Mouse (Mus musculus) urinary bladder, adult 18-20 months (tissue): Measurements from ENCODE around the gene Dmrtb1.

Source experiments
- DNase-seq, 2 experiments: peaks; one replicate each; pipeline ENCODE4 v3.0.0; 2022; ENCODE audit warnings: low spot score in 2 of 2, mixed read lengths in 2 of 2

Gene Dmrtb1

DNA sequence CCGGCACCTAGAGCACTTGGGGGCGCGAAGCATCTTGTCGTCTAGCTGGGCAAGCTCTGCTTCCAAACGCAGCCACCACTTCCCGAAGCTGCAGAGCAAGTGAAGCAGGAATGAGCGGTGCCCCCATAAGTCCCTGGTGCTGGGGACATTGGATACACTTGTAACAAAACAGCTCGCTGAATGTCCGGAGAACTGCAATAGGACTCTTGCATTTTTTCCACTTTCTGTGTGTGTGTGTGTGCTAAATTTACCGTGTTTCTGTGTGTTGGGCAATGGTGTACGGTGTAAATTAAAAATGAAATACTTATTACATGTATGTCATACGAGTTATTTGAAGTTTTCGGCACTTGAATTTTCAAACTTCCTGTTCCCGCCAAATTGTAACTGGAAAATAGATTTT, at the start of gene Dmrtb1:
Dmrtb1 (minus strand) TSS at position 101 of the 400 bp plus-strand sequence.
- DNase-seq = no peak

DNA sequence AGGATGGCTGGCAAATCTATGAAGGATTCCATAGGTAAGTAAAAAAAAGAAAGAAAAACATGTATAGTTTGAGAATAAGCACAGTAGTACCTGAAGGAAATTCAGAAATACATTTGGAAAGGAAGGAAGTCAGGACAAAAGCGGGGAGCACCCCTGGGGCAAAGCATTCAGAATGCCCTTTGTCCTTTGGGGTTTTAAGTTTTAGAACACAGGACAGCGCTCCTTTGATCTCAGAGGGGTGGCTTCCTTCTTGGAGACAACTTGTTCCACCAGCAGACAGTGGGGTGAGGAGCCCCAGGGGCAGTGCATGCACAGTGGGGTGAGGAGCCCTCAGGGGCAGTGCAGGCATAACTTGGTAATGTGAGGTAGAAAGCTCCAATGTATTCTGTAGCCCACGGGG, 49.6 kb upstream of the Dmrtb1 start:
- DNase-seq = no peak

DNA sequence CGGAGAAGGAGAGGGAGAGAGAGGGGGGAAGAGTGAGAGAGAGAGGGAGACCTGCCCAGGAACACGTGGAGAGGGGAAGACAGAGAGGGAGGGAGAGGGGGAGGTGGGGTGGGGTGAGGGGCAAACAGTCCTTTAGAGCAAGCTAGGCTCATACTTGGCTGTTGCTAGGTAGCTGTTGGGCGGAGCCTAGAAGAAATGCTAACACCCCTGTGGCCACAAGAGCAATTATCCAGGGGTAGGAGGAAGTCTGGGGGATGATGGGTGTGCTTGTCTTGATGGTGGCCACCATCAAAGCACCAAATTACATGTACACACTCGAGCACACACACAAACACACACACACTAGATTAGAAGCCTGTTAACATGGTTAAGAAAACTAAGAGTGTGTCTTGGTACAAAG, 48.6 kb upstream of the Dmrtb1 start:
- no peak for DNase-seq

DNA sequence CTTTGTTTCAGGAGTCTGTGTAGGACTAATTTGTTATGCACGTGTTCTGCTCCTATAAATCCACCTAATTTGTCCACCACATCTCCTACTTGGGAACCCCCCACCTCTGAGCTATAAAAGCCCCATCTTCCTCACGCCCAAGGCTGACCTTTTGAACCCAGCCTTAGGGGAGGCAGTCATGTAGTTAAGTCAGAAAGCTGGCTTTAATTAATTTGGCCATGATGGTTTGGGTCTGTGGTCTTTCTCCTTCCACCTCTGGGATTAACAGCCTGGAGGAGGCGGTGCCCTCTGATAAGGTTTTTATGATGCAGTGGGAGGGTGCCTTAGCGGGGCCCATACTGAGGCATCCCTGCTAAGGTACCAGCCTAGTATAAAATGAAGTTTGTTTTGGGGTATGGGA, 48.2 kb upstream of the Dmrtb1 start:
- DNase-seq = no peak

DNA sequence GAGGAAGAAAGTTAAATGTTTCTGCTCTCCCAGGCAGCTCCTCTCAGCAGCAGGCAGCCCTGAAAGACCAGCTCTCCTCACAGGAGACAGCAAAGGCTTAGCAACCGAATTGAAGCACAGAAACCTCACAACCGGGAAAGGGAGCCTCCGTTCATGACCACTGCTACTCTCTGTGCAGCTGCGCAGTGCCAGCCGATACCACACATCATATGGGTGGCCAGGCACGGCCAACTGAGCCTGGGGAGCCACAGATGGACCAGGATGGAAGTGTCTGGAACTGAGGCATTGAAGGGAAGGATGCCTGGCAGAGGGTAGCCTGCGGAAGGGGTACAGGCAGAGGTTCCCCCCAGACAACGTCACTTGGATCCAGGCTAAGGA, 47.0 kb upstream of the Dmrtb1 start:
- DNase-seq = no peak

DNA sequence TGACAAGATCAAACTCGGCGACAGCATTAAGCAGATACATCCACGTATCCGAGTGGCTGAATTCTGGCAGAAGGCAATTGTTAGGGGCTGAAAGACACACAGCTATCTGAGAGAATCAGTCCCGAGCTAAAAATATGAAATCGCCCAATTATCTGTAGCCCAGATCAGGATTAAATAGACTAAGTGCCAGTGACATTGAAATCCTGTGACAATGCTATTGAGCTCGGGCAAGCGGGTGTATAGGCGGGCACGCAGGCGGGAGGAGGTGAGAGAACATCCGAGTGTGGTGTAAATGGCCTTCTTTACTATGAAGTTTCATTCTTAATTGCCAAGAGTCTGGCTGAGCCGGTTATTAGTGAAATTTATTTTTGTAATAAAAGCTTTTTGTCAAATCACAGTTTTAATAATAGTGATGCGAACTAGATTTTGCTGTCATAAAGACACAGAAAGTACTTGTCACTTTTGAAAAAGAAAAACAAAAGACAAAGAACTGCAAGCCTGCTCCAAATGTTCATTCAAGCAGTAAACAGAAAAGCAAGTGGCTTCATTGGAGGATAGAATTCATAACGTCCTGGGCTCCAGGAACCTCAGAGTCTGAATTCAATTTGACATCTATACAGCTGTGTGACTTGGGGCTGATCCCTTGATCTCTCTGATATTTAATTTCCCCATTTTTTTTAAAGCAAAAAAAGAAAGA, 46.5 kb upstream of the Dmrtb1 start:
- no peak for DNase-seq

DNA sequence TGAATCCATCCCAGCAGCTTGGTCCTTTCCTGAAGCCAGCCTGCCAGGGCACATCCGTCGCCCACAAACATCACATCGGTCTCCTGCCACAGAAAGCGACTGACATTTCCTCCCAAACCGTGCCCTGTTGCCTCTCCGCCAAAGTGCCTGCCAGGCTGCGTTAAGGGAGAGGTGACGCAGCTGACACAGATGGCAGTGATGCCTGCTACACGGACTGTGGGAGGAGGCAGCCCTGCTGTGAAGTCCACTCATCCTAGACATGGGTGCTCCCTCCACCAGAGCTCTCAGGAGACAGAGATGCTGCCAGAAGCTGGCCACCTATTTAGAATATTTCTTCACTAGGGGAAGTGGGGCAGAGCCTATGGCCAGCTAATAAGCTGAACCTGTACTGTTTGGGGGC, 41.4 kb upstream of the Dmrtb1 start:
- DNase-seq = no peak

DNA sequence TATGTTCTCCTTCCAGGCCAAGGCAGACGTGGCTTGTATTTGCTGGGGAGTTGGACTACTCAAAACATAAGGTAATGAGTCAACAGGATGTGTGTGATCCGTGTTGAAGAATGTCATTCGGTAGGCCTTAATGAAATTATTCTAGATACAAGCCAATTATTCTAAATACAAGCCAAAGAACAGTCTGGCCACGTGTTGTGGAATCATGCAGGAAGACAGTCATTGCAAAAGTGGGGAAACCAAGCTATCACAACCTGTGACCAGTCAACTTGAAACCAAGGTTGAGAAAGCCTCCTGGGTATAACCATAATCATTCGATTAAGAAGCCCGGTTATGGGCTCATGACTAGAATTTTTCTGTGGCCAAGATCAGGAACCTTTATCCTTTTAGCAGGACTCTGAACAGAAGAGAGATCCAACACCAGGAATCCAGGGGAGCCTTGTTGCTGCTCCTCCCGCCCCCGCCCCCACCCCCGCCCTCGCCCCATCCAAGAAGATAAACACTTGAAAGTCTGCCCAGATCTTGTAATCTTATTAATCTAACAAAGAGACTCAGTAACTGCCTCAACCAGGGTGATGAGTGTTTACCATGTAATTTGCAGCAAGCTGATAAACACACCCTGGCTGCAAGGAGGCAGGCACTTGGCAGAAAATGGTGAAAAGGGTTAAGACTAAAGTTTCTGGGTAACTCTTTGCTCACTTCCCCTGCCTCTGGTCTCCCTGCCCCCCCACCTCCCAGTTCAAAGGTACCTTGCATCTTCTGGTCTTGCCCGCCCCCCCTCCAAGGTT, 36.2 kb upstream of the Dmrtb1 start:
- DNase-seq = no peak

DNA sequence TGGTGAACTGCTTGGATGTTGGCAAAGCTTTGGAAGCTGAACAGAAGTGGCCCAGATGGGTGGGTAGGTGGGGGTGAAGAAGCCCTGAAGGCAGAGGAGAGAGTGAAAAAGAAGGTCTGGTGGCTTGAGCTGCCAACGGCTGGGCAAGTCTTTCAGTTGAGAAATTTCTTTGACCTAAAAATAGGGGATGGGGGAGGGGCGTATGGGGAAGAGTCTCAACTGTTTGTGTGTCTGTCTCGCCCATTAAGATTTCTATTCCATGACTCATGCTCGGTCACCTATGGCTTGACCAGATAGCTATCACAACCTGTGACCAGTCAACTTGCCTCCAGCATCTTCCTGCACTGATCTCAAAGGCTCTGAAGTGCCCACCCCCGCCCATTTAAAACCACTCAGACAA, 35.1 kb upstream of the Dmrtb1 start:
- DNase-seq = no peak

DNA sequence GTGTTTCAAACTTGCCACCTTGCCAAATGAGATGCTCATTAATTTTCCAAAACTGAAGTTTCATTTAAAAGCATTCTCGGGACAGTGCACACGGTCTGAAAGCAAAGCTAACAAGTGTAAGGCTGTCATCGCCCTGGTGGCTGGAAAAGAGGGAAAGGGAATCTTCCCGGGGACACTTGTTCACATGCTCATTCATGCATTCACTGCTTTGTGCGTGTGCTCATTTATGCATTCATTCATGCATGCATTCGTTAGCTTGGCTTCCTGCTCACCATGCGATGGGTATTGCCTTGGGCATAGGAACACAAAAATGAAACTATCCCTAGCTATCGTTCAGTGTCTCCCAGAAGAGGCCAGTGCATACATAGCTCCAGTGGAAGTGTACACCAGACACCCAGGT, 34.7 kb upstream of the Dmrtb1 start:
- no peak for DNase-seq

DNA sequence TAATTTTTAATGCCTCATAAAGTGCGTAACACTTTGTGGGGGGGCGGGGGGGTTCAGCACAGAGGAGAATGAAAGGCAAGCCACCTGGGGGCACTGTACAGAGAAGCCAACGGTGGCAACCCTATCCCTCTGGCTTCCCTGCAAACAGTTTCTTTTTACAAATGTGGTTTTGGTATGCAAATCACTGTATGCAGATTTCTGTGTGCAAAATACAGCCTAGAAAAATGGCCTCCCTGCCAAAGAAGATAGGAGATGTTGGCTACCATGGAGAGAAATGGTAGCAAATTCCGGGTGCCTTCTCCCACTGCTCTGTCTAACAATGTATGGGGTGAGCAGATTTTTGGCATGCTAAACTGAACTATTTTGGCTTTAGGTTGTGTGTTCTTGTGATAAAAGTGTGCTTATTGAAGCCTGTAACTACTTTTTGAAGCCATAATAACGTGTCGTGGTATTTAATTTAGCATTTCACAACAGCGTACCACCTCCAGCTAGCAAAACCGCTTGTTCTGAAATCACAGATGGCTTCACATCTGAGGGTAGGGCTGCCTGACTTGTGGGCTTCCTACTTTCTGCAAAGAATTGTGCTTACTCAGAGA, 33.8 kb upstream of the Dmrtb1 start:
- DNase-seq = no peak

DNA sequence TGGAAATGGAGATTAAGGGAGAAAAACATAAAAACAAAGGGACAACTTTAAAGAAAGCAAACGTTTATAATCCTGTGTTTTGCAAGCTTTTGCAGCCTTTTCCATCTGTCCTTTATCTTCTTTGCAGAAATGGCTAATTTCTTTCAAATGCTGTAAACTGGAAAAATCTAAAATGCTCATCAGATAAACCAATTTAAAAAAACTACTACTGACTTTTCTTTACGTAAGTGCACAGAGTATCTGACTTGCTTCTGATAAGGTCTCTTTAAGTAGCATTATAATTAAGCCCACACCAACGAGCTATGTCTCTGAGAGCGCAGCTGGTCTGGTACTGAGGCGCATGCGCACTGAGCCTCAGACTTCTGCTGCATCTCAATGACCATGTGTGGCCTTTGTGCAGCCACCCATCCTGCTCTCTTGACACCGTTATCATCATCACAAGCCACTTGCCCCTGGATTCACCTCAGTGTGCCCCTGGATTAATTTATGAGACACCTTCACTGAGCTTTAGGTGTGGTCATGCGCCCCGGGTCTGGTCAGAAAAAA, 32.8 kb upstream of the Dmrtb1 start:
- DNase-seq = no peak

DNA sequence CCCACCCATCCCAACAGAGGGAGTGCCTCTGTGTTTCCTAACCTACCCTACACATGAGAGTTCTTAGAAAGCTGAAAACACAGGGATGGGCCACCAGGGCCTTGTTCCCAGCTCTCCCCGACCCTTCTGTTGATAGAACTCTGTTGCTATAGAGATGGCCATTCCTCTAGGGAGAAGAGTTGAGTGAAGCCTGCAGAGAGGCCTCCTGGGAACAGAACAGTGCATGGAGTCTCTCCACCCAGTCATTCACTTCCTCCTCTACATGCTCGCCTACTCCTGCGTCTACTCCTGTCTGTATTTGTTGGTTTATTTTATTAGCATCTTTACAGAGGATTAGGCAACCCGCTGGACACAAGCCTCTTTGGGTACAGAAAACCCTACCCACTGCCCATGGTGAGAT, 22.9 kb upstream of the Dmrtb1 start:
- no peak for DNase-seq

DNA sequence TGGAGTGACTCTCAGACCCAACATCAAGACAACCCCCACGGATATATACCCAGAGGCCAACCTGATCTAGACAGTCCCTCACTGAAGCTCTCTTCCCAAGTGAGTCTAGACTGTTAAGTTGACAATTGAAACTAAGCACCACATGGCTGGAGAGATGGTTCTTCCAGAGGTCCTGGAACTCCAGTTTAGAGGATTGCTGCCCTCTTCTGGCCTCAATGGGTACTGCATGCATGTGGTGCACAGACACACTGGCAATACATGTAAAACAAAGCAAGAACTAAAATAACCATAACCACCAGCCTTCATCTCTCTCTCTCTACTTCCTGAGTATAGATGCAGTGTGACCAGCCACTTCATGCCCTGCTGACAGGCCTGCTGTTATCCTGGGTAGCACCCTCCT, 20.2 kb upstream of the Dmrtb1 start:
- no peak for DNase-seq

DNA sequence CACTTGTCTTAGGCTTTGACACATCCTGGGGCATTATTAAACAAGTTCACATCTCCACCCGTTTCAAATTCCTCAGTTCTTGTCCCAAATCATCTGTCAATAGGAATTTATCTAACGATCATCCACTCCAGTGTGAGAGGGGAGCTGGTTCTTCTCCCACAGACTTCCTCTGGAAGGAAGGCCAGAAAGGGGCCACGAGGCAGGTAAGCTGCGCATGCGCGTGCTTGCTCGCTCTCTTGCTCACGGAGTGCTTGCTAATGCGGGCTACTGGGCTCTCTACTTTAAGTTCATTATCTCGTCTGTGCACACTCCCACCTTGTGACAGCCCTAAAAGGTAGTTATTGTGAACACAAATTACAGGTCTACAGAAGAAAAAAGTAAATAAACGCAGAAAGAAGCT, 17.6 kb upstream of the Dmrtb1 start:
- DNase-seq = no peak

DNA sequence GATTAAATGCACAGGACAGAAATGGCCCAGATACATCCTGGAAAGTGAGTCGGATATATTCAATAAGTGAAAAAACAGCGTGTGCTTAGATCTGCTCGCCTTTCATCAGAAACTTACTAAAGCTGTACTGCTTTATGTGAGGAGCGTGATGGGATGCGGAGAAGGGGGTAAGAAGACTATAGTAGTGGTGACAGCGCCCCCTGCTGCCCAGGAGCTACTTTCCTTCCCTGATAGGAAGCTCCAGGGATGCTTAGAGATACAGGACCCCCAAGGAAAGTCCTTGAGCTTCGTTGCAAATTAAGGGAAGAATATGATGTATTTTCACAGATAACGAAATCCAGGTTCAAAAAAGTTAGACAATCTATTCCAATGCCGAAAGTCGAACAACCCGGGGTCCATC, 17.1 kb upstream of the Dmrtb1 start:
- DNase-seq = no peak

DNA sequence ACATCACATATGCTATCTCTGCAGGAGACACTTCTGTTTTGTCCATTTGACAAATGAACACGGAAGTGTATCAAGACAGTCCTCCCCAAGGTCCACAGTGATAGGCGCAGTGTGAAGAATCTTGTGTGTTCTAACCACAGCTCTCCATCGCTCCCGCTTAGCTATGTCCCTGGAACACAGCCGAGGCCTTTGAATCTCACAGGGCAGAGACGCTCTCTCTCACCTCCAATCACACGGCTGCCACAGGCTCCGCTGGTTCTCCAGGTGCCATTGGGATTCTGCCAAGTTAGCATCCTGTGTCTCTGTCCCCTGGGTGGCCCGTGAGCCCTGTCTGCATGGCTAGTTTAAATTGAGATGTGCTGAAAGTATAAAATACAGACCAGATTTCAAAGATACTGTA, 15.2 kb upstream of the Dmrtb1 start:
- no peak for DNase-seq

DNA sequence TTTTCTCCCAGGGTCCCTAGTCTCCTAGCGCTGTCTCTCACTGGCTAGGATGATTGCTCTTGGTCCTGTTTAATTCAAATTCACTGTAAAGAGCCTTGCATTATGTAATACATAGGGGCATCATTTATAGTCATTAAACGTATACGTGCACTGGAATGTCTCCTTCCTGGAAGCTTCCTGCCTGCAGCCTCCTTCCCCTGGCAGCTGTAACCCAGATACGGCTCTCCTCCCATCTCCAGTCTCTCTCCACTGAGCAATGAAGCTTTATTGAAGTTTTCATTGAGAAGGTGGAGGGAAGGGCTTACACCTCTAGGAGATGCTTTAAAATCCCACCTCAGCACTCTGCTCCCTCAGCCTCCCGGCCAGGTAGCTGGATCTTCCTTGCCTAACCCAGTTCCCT, 9.8 kb upstream of the Dmrtb1 start:
- DNase-seq = no peak

DNA sequence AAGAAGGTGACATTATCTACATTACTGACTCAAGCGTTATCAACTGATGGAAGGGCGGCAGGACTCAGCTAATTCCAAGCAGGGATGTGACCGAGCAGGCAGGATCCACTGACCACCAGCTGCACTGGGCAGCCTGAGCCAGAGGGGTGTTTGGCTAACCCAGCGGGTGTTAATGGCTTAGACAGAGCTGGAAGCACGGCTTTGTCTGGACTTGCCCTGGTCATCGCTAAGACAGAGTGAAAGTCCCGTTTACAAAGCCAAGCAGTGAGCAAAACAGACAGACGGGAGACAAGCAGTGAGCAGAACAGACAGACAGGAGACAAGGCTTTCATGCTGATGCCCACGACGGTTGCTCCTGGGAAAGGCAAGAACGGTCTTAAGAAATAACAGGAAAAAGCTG, 4.2 kb upstream of the Dmrtb1 start:
- DNase-seq = peak in 1 of 2 experiments; percentile 19

DNA sequence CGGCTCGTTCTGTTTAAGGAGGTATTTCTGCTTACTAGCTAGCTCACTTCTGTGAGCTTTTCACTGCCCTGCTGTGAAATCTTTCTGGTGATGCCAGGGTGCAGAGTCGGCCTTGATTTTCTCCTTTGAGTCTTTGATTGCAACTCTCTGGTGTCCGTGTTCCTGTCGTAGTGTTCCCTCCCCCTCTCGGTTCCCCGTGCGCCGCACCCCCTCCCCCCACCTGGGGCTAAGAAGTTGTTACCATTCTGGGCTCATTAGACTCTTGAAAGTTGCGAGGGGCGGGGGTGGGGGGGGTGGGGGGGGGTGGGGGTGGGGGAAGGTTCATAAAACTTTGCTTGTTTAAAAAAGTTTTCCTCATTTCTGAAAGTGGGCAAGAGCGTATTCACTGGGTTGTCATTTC, 3.1 kb upstream of the Dmrtb1 start:
- no peak for DNase-seq

DNA sequence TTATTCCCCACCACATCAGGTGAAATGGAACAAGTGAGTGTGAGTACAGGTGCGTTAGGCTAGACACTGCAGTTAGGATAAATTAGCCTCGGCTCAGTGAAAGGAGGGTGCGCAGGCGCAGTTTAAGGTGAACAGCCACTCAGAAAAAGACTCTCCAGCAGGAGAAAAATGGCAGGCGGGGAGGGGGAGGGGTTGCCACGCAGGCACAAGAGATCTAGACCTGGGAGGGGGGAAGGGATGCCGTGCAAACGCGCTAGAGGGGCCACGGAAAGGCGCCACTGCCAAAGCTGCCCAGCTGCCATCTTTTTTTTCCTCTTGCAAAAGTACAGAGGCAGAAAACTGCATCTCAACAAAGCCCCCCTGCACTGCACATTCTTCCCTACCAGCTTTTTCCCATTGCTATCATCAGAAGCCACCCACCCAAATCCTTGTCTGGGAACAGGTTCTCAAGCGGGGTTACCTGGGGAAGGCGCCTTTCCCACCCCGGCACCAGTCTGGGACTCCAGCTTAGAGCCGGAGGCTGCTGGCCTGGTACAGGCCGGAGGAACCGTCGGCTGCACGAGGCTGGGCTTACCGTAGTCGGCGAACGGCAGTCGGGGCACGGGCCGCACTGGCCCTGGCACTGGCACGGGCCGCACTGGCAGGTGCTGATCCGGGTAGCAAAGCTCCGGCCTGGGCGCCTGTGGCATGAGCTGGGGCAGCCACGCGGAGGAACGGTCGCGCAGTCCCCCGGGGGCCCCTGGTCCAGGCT, 849 bp downstream of the Dmrtb1 start:
- DNase-seq = no peak
